Mouse (Mus musculus) urinary bladder, postnatal 10 days (tissue): Measurements from ENCODE around the gene Prelid1.

Source experiments
- DNase-seq: peaks from one replicate; pipeline ENCODE4 v3.0.0; 2022; ENCODE audit warnings: low spot score

Prelid1 gene

GRCm38 (mm10) chr13:55319931-55320533 lies at the start of gene Prelid1:
Gene Prelid1, plus strand, starts transcription at chr13:55320500.
- no peak for DNase-seq

- no peak for DNase-seq
Measured at GRCm38 (mm10) chr13:55277203-55277602, 43.1 kb upstream of the Prelid1 start.

- DNase-seq, result no peak
Measured at GRCm38 (mm10) chr13:55277646-55278045, 42.7 kb upstream of the Prelid1 start.

GRCm38 (mm10) chr13:55288854-55289253 lies 31.4 kb upstream of the Prelid1 start:
- no peak for DNase-seq

GRCm38 (mm10) chr13:55296760-55297159 lies 23.5 kb upstream of the Prelid1 start:
- DNase-seq, result no peak

GRCm38 (mm10) chr13:55300913-55301312 lies 19.4 kb upstream of the Prelid1 start:
- no peak for DNase-seq

- no peak for DNase-seq
Measured at GRCm38 (mm10) chr13:55312028-55312630, 8.2 kb upstream of the Prelid1 start.

DNA sequence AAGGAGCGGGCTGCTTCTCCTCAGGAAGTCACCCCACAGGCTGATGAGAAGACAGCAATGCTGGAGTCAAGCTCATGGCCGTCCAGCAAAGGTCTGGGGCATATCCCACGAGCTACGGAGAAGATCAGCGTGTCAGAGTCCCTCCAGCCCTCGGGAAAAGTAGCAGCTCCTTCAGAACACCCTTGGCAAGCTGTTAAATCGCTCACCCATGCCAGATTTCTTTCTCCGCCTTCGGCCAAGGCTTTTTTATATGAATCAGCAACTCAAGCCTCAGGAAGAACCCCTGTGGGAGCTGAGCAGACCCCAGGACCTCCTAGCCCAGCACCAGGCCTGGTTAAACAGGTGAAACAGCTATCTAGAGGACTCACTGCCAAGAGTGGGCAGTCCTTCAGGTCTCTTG lies 7.2 kb upstream of the Prelid1 start:
- no peak for DNase-seq

DNA sequence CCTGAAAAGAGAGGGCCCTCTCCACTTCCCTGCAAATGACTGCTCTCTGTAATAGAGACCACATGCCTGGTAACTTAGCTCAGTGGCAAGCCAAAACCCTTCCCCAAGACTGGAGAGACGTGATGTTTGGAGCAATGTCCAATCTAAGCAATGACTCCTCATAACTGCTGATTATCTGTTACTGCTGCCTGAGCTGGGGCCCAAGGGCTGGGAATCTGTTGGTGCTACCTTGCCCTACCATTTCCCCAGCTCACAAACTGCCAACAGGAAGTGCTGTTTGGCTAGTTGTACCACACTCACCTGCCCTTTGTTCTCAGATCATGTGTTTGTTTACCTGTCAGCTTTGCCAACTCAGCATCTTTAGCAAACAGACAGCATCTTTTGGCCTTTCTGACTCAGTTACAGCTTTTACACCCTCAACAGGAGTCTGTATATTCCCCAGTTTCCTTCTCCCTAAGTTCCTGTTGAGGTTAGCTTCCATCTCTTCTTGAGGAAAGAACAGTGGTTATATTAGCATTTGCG lies 5.3 kb upstream of the Prelid1 start:
- DNase-seq, result no peak

GRCm38 (mm10) chr13:55318351-55318750 lies 1.9 kb upstream of the Prelid1 start:
- DNase-seq, result no peak

GRCm38 (mm10) chr13:55321434-55322129 lies 1.3 kb downstream of the Prelid1 start, which contains the start of gene Rab24:
Gene Rab24, minus strand, starts transcription at chr13:55321946.
- DNase-seq, result peak; percentile 51

GRCm38 (mm10) chr13:55322130-55322825 lies 2.0 kb downstream of the Prelid1 start:
- DNase-seq, result no peak

DNA sequence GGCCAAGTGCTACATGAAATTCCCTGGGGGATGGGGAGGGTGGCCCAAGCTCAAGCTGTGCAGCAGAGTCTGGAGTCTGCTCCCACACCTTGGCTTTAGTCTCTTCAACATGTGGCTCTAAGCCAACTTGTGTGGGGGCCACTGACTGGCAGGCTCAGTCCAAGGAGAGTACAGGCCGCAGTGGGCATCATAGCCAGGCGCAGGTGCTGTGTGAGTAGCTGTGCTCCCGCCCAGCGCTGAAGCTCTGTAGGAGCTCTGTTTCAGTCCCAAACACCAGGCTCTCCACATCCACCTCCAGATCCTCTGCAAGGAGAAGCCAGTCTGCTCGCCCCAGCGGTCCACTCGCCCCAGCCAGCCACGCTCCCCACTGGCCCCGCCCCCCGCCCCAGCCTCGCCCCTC lies 5.3 kb downstream of the Prelid1 start:
- no peak for DNase-seq

GRCm38 (mm10) chr13:55327169-55327568 lies 6.9 kb downstream of the Prelid1 start:
- DNase-seq, result no peak

GRCm38 (mm10) chr13:55327633-55328032 lies 7.3 kb downstream of the Prelid1 start:
- DNase-seq, result no peak

DNA sequence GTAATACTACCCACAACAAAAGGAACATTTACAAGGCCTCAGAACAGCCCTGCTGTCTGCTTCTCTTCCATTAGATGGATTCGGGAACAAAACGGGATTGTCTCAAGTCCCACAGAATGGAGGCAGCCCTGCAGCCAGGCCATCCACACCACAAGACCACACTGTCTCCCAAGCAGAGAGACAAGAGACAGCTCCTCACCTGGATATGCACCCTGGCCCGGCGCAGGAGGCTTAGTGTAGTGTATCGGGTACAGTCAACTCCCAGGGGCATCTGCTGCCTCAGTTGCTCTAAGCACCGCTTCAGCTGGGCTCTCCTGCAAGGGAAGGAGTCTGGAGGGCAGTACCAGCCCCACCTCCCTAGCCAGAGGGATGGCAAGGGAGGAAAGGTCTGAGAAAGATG lies 7.9 kb downstream of the Prelid1 start:
- no peak for DNase-seq

- DNase-seq, result no peak
Measured at GRCm38 (mm10) chr13:55328641-55329040, 8.3 kb downstream of the Prelid1 start.

- DNase-seq, result no peak
Measured at GRCm38 (mm10) chr13:55329109-55329682, 8.9 kb downstream of the Prelid1 start.

DNA sequence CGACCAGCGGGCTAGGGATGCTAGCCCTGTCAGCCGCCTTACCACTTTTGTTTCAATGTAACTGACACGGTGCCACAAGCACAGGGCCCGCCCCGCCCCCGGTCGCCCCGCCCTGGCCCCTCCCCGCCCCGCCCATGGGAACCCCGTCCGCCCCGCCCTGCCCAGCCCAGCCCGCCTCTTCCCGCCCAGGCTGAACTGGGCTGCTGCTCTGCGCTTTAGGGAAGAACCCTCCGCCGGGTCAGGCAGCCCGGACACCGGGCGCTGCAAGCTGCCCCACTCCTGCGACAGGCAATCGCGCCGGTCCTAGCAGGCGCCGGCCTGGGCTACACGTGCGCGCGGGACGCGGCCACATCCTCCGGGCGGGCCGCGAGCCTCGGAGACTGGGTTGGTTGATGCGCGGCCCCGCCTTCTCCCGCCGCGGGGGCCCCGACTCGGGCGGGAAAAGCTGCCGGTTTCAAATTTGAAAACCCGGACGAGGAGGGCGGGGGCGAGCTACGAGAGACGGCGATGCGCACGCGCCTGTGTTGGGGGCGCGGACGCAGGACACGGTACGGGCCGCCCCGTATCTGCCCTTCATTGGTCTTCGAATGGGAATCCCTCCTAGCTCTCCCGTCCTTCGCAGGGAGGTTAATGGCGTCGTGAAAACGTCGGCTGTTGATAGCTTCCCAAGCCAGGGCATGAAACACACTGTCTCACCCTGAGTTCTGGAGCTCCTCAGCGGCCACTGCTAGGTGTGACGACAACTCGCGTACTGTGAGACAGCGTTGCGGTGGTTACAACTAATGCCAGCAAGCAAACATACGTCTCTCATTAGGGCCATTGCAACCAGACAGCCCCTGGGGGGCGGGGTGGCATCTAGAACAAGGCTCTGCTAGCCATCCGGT lies 9.6 kb downstream of the Prelid1 start, which contains the start of gene Mxd3:
TSS of gene Mxd3 (minus strand) at position 141 of the 884 bp plus-strand sequence.
- DNase-seq, result no peak

DNA sequence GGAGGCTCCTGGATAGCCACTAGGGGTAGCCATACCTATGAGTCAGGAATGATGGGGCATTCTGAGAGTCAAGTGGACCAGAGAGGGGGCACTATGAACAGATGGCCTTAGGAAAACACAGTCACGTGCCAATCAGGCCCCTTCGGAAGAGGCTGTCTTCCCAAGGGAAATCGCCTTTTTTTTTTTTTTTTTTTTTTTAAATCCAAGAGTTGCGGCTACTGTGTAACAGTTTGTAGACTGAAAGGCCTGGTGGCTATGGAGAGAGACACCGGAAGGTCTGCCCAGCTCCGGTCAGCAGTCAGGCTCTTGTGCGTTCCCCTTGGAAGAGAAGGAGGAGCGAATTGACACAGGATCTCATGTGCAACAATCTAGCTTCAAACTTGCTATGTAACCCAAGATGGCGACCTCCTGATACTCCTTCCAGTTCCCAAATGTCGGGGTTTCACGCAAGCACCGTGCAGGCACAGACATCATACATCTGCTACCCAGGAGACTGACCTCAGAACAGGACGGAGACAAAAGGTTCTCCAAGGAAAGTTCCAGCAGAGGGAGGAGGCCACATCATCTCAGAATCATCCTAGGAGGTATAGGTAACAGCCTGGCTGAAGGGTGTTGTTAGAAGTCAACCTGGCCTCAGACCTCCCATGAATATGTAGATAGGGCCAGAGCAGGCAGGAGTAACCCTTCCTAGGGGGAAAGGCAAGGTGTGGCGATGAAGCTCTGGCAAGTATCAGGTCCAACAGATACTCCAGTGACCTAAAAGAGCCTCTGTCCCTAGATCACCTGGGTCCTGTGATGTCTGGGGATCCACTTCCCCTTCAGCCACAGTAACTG lies 10.5 kb downstream of the Prelid1 start:
- DNase-seq, result no peak
